Mouse (Mus musculus) C2C12 (cell line): ENCODE measurements around the gene Cox7a1.

ENCODE experiments used
- CEBPB ChIP-seq: IDR thresholded peaks from one replicate; pipeline ENCODE4 v1.6.1; 2011; ENCODE audit warnings: low read depth, mild to moderate bottlenecking, control low read depth, moderate library complexity
- CTCF ChIP-seq: IDR thresholded peaks from one replicate; pipeline ENCODE4 v1.5.1; 2011; ENCODE audit not compliant: control insufficient read depth, insufficient read depth, insufficient read length
- MAX ChIP-seq: IDR thresholded peaks from one replicate; pipeline ENCODE4 v1.6.1; 2011; ENCODE audit warnings: mild to moderate bottlenecking, control low read depth
- MYOD1 ChIP-seq: IDR thresholded peaks from one replicate; pipeline ENCODE4 v1.6.1; 2011; ENCODE audit warnings: low read depth; ENCODE audit not compliant: control insufficient read depth, insufficient read length
- MYOG ChIP-seq: IDR thresholded peaks from one replicate; pipeline ENCODE4 v1.6.1; 2011; ENCODE audit not compliant: control insufficient read depth, insufficient read length; ENCODE audit errors: extremely low read depth
- USF1 ChIP-seq: IDR thresholded peaks from one replicate; pipeline ENCODE4 v1.6.1; 2011; ENCODE audit warnings: low read depth, mild to moderate bottlenecking, control low read depth, moderate library complexity

- TF ChIP-seq CTCF, result no peak
- no peak for TF ChIP-seq CEBPB
- no peak for TF ChIP-seq USF1
- no peak for TF ChIP-seq MYOD1
- no peak for TF ChIP-seq MYOG
- TF ChIP-seq MAX, result no peak
These were observed 51.1 kb downstream of the Cox7a1 start for GRCm38 (mm10) chr7:30235091-30235490.
